Mouse (Mus musculus): ENCODE results near the gene Hdc. TPM values are rescaled to one million over a fixed set of nuclear protein-coding genes. Genes with fewer than 3 reads are reported as not detected.

The Hdc gene
- polyA plus RNA-seq, 1 experiment from 2014 or later, result 0.84 TPM

DNA sequence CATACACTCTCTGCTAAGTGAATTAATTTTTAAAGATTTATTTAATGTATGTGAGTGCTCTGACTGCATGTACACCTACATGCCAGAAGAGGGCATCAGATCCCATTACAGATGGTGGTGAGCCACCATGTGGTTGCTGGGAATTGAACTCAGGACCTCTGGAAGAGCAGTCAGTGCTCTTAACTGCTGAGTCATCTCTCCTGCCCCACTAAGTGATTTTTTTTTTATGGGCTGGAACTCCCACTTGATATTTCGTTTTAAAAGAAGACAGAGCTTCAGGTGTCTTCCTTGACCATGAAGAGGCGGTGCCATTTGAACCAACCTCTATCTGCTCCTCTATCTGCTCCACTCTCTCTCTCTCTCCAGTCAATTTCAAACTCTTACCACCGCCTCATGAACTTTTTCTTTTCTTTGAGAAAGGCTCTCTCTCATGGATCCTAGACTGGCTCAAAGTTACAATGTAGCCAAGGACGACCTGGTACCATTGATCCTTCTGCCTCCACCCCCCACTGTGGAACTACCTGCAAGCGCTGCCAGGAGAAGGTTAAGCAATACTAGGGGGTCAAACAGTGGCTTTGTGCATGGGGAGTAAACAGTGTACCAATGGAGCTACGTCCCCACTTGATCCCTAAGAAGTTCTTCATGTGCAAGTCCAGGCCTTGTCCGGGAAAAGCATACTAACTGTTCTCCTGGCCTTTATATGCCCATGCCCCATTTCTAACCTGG, 22.6 kb downstream of the Hdc start:
- Histone ChIP-seq H3K4me1 (ENCODE audit: control insufficient read depth, insufficient read depth, low read length) (no peaks in the 10 kb centered on the region), H3K4me3 (ENCODE audit: low read depth, low read length) (no peak overlapping the region), H3K36me3 (ENCODE audit: control insufficient read depth, insufficient read depth, low read length) (no peaks in the 10 kb centered on the region), H3K27me3 (ENCODE audit: control insufficient read depth, insufficient read depth, low read length) (no peaks in the 10 kb centered on the region), H3K9me3 (ENCODE audit: control insufficient read depth, low read length) (no peaks in the 10 kb centered on the region), H3K4me2 (ENCODE audit: low read depth, severe bottlenecking) (no peak overlapping the region), H3K27ac (replicated peaks; ENCODE audit: low read depth, low read length) (no peak overlapping the region), H3K9ac (ENCODE audit: low read length) (no peak overlapping the region)
- ATAC-seq (ENCODE audit: insufficient number of reproducible peaks, low FRiP score, low TSS enrichment, low read depth), result no peak
- DNase-seq (ENCODE audit: low spot score), result no peak
- WGBS, result 90% methylated on average over 7 of the region's 7 CpGs

DNA sequence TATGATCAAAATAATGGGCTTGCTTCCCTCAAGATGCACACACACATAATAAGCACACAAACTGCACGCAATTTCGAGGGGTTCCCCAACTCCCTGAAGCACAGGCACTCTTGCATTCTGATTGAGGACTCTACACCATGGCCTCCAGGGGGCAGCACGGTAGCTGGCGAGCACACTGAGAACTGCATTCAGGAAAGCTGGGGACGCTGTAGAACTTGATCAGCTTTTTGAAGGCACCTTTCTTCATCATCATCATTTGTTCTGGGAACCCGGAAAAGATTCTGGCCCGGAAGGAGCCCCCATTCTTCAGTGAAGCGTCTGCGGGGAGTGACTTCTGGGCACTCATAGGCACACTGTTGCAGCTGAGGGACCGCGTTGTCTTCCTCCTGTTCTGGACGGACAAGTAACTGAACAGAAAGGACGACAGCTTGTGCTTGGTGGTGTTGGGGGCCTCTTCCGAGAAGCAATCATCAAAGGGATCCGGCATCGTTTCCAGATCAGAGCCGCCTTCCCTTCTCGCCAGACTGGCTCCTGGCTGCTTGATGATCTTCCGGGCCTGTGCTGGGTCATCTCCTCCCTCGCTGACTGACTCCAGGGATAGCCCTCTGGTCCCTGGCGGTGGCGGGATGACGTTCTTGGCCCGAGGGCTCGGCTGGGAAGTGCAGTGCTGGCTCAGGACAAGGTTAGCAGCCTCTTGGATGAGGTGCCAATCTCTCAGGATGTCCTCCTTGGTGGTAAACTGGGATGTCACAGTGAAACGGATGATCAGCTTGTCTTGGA, 25.1 kb downstream of the Hdc start:
- H3K9ac ChIP-seq (ENCODE audit: low read length), result peak overlapping the region; percentile 40
- H3K36me3 ChIP-seq (ENCODE audit: control insufficient read depth, insufficient read depth, low read length), result no peaks in the 10 kb centered on the region
- H3K27me3 ChIP-seq (ENCODE audit: control insufficient read depth, insufficient read depth, low read length), result no peaks in the 10 kb centered on the region
- DNase-seq (ENCODE audit: low spot score) (peak; percentile 89), ATAC-seq (ENCODE audit: insufficient number of reproducible peaks, low FRiP score, low TSS enrichment, low read depth) (peak; percentile 36)
- H3K27ac ChIP-seq (replicated peaks; ENCODE audit: low read depth, low read length), result no peak overlapping the region
- H3K9me3 ChIP-seq (ENCODE audit: control insufficient read depth, low read length), result no peaks in the 10 kb centered on the region
- no peak overlapping the region for H3K4me3 ChIP-seq (ENCODE audit: low read depth, low read length)
- H3K4me1 ChIP-seq (ENCODE audit: control insufficient read depth, insufficient read depth, low read length), result no peaks in the 10 kb centered on the region
- H3K4me2 ChIP-seq (ENCODE audit: low read depth, severe bottlenecking), result peak overlapping the region; percentile 44
- 21% methylated on average over 26 of the region's 26 CpGs for WGBS

DNA sequence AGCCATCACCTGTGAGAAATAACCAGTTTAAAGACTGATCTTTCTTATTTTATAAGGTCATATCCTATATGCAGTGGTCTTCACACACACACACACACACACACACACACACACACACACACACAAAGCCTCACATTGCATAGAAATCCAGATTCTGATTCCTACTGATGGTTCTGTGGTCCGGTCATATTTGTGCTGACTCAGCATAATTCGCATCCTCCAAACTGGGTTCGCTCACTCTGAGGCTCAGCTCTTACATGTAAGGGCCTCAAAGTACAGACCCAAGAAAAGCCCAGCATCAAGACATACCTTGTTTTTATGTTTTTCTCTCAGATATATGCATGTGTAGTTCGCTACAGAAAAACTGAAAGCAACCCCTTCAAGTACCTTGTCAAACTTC, 27.8 kb downstream of the Hdc start:
- Histone ChIP-seq H3K9me3 (ENCODE audit: control insufficient read depth, low read length) (no peaks in the 10 kb centered on the region), H3K36me3 (ENCODE audit: control insufficient read depth, insufficient read depth, low read length) (no peaks in the 10 kb centered on the region), H3K9ac (ENCODE audit: low read length) (no peak overlapping the region), H3K4me2 (ENCODE audit: low read depth, severe bottlenecking) (no peak overlapping the region), H3K27me3 (ENCODE audit: control insufficient read depth, insufficient read depth, low read length) (no peaks in the 10 kb centered on the region), H3K4me3 (ENCODE audit: low read depth, low read length) (no peak overlapping the region), H3K27ac (replicated peaks; ENCODE audit: low read depth, low read length) (no peak overlapping the region), H3K4me1 (ENCODE audit: control insufficient read depth, insufficient read depth, low read length) (no peaks in the 10 kb centered on the region)
- ATAC-seq (ENCODE audit: insufficient number of reproducible peaks, low FRiP score, low TSS enrichment, low read depth), result no peak
- 92% methylated on average over 4 of the region's 4 CpGs for WGBS
- no peak for DNase-seq (ENCODE audit: low spot score)

DNA sequence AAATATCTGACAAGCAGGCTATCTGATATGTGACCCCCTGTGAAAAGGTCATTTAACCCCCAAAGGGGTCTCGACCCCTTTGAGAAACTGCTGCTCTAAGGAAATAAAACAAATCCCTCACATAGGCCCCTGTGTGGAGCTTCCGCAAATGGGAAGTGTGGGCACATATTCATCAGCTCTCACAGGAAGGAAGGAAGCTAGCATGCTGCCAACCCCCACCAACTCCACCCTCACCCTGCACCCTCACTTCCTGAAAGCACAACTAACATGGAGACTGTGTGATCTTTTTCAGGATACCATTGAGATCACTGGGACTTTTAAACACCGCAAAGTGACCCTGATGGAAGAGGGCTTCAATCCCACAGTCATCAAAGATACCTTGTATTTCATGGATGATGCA, 31.6 kb downstream of the Hdc start:
- no peak overlapping the region for H3K4me2 ChIP-seq (ENCODE audit: low read depth, severe bottlenecking)
- no peak overlapping the region for H3K9ac ChIP-seq (ENCODE audit: low read length)
- DNase-seq (ENCODE audit: low spot score), result no peak
- no peaks in the 10 kb centered on the region for H3K9me3 ChIP-seq (ENCODE audit: control insufficient read depth, low read length)
- H3K27me3 ChIP-seq (ENCODE audit: control insufficient read depth, insufficient read depth, low read length), result no peaks in the 10 kb centered on the region
- no peaks in the 10 kb centered on the region for H3K4me1 ChIP-seq (ENCODE audit: control insufficient read depth, insufficient read depth, low read length)
- H3K4me3 ChIP-seq (ENCODE audit: low read depth, low read length), result no peak overlapping the region
- ATAC-seq (ENCODE audit: insufficient number of reproducible peaks, low FRiP score, low TSS enrichment, low read depth), result no peak
- 87% methylated on average over 3 of the region's 3 CpGs for WGBS
- no peaks in the 10 kb centered on the region for H3K36me3 ChIP-seq (ENCODE audit: control insufficient read depth, insufficient read depth, low read length)
- H3K27ac ChIP-seq (replicated peaks; ENCODE audit: low read depth, low read length), result no peak overlapping the region

DNA sequence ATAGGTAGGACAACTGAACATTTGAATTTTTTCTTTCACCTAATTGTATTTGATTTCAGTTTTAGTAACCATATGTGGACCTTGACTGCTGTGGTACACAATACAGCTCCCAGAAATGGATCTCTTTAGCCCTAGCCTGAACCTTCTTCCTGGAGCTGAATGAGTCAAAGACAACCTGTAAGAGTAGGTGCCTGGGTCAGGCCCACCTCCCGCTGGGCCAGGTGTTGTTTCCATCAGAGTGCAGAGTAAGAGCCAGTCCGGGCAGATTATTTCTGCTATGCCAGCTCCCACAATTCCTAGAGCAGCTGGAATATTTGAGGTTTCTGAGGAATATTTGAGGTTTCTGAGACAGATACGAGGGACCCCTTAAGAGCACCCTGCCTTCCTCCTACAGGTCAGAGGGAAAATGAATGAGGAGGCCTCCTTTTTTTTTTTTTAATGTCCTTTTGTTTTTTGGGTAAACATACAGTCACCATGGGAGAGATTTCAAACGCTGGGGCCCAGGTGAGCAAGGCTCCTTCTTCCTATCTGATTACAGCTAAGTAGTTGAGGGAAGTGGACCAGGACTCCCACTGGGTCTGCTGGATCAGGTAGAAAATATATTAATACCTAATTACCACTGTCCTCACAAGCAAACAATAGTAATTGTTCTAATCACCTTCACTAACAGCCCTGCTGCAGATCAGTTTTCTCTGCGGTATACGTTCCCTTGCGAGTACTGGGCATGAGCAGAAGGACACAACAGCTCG, 34.3 kb downstream of the Hdc start:
- 76% methylated on average over 8 of the region's 8 CpGs for WGBS

DNA sequence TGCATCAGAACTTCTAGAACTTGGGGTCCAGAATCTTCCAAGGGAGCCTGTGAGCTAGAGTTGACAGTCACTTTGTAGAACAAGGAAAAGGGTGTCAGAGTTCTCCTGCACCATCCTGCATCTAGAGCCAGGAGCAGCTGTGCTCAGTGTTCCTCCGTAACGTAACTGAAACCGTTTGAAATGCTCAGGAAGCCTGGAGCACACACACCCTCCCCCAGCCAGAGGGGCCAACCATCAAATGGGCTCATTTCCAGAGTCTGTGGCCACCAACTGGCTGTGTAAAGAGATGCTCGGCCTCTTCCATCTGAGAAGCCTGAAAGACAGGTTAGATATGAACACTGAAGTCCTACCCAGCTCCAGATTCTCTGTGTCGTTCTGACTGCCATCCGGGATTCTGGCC, 35.1 kb downstream of the Hdc start:
- no peak overlapping the region for H3K9ac ChIP-seq (ENCODE audit: low read length)
- ATAC-seq (ENCODE audit: insufficient number of reproducible peaks, low FRiP score, low TSS enrichment, low read depth), result no peak

More for the DNA sequence above, 34.3 kb downstream of the Hdc start:
- ATAC-seq (ENCODE audit: insufficient number of reproducible peaks, low FRiP score, low TSS enrichment, low read depth), result no peak
- DNase-seq (ENCODE audit: low spot score), result no peak
- H3K9ac ChIP-seq (ENCODE audit: low read length), result no peak overlapping the region
- no peaks in the 10 kb centered on the region for H3K36me3 ChIP-seq (ENCODE audit: control insufficient read depth, insufficient read depth, low read length)
- no peaks in the 10 kb centered on the region for H3K27me3 ChIP-seq (ENCODE audit: control insufficient read depth, insufficient read depth, low read length)
- H3K4me2 ChIP-seq (ENCODE audit: low read depth, severe bottlenecking), result no peak overlapping the region
- H3K9me3 ChIP-seq (ENCODE audit: control insufficient read depth, low read length), result no peaks in the 10 kb centered on the region
- H3K4me1 ChIP-seq (ENCODE audit: control insufficient read depth, insufficient read depth, low read length), result no peaks in the 10 kb centered on the region
- no peak overlapping the region for H3K4me3 ChIP-seq (ENCODE audit: low read depth, low read length)
- H3K27ac ChIP-seq (replicated peaks; ENCODE audit: low read depth, low read length), result no peak overlapping the region

DNA sequence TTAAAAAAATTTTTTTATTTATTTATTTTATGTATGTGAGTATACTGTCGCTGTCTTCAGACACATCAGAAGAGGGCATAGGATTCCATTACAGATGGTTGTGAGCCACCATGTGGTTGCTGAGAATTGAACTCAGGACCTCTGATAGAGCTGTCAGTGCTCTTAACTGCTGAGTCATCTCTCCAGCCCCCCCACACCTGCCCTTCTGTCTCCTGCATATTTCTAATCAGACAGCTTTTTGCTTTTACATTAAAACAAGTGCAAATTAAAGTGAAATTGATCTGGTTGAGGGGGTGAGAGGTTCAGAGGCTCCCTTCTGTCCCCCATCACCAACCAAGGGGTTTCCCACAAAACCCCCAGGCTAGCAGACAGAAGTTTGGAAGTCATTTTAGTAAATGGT, 39.8 kb downstream of the Hdc start:
- Histone ChIP-seq H3K36me3 (ENCODE audit: control insufficient read depth, insufficient read depth, low read length) (no peaks in the 10 kb centered on the region), H3K4me3 (ENCODE audit: low read depth, low read length) (no peak overlapping the region), H3K4me1 (ENCODE audit: control insufficient read depth, insufficient read depth, low read length) (no peaks in the 10 kb centered on the region), H3K9me3 (ENCODE audit: control insufficient read depth, low read length) (no peaks in the 10 kb centered on the region), H3K27me3 (ENCODE audit: control insufficient read depth, insufficient read depth, low read length) (no peaks in the 10 kb centered on the region), H3K27ac (replicated peaks; ENCODE audit: low read depth, low read length) (no peak overlapping the region), H3K9ac (ENCODE audit: low read length) (no peak overlapping the region), H3K4me2 (ENCODE audit: low read depth, severe bottlenecking) (no peak overlapping the region)
- DNase-seq (ENCODE audit: low spot score) (no peak), ATAC-seq (ENCODE audit: insufficient number of reproducible peaks, low FRiP score, low TSS enrichment, low read depth) (no peak)
- 92% methylated on average over 1 of the region's 1 CpGs for WGBS

More for the DNA sequence above, 35.1 kb downstream of the Hdc start:
- Histone ChIP-seq H3K4me2 (ENCODE audit: low read depth, severe bottlenecking) (no peak overlapping the region), H3K27ac (replicated peaks; ENCODE audit: low read depth, low read length) (no peak overlapping the region), H3K4me3 (ENCODE audit: low read depth, low read length) (no peak overlapping the region), H3K27me3 (ENCODE audit: control insufficient read depth, insufficient read depth, low read length) (no peaks in the 10 kb centered on the region), H3K9me3 (ENCODE audit: control insufficient read depth, low read length) (no peaks in the 10 kb centered on the region), H3K4me1 (ENCODE audit: control insufficient read depth, insufficient read depth, low read length) (no peaks in the 10 kb centered on the region), H3K36me3 (ENCODE audit: control insufficient read depth, insufficient read depth, low read length) (no peaks in the 10 kb centered on the region)
- WGBS, result 68% methylated on average over 6 of the region's 6 CpGs
- DNase-seq (ENCODE audit: low spot score), result no peak

DNA sequence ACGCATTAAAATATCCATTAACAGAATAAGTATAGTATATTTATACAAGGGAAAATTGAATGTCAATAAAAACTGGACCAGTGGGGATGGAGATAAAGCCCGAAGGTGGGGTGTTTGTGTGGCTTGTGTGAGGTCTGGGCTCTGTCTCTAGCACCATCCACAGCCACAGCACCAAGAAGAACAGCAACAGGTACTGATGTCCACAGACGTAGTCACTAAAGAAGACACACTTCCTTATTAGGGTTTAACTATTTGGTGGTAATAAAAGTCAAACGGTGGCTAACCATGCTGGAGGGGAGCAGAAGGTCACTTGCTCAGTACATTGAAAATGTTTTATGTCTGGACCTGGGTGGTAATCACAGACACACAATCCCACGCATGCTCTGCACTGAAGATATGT, 41.7 kb downstream of the Hdc start:
- H3K9ac ChIP-seq (ENCODE audit: low read length), result no peak overlapping the region
- no peak overlapping the region for H3K4me3 ChIP-seq (ENCODE audit: low read depth, low read length)
- no peaks in the 10 kb centered on the region for H3K9me3 ChIP-seq (ENCODE audit: control insufficient read depth, low read length)
- no peaks in the 10 kb centered on the region for H3K36me3 ChIP-seq (ENCODE audit: control insufficient read depth, insufficient read depth, low read length)
- 72% methylated on average over 5 of the region's 5 CpGs for WGBS
- ATAC-seq (ENCODE audit: insufficient number of reproducible peaks, low FRiP score, low TSS enrichment, low read depth), result no peak
- H3K27me3 ChIP-seq (ENCODE audit: control insufficient read depth, insufficient read depth, low read length), result no peaks in the 10 kb centered on the region
- no peaks in the 10 kb centered on the region for H3K4me1 ChIP-seq (ENCODE audit: control insufficient read depth, insufficient read depth, low read length)
- no peak overlapping the region for H3K27ac ChIP-seq (replicated peaks; ENCODE audit: low read depth, low read length)
- DNase-seq (ENCODE audit: low spot score), result no peak
- H3K4me2 ChIP-seq (ENCODE audit: low read depth, severe bottlenecking), result no peak overlapping the region

Data from limb, embryonic 11.5 days (tissue).